Mouse (Mus musculus) heart, embryonic 10.5 days (tissue): ENCODE data around the gene Bpgm. TPM values are rescaled to one million over a fixed set of nuclear protein-coding genes. Genes with fewer than 3 reads are reported as not detected.

Experiments used
- DNase-seq: peaks from one replicate; pipeline ENCODE4 v3.0.0-alpha.2; 2017; ENCODE audit warnings: low spot score
- H3K27ac ChIP-seq: fragments of 300-500 bp; sonication (generic); 2 replicates; pipeline ENCODE4 v1.5.1; 2016; ENCODE audit warnings: mild to moderate bottlenecking
- H3K27me3 ChIP-seq: fragments of 300-500 bp; sonication (generic); 2 replicates; pipeline ENCODE4 v1.6.1; 2016; ENCODE audit warnings: mild to moderate bottlenecking; ENCODE audit not compliant: poor library complexity, insufficient read depth, severe bottlenecking
- H3K36me3 ChIP-seq: fragments of 300-500 bp; sonication (generic); 2 replicates; pipeline ENCODE4 v1.6.1; 2016; ENCODE audit warnings: mild to moderate bottlenecking, moderate library complexity
- H3K4me1 ChIP-seq: fragments of 300-500 bp; sonication (generic); 2 replicates; pipeline ENCODE4 v1.6.1; 2016; ENCODE audit warnings: mild to moderate bottlenecking
- H3K4me3 ChIP-seq: fragments of 300-500 bp; sonication (generic); 2 replicates; pipeline ENCODE4 v1.5.1; 2016; ENCODE audit warnings: mild to moderate bottlenecking, moderate library complexity
- H3K9me3 ChIP-seq: fragments of 300-500 bp; sonication (generic); 2 replicates; pipeline ENCODE4 v1.6.1; 2016; ENCODE audit warnings: mild to moderate bottlenecking, moderate library complexity
- WGBS: fragments of 180-500 bp; shearing (Covaris S2); methylation state at CpG from one replicate; pipeline ENCODE4 v1.1.7; 2016; 5-methylcytosine and 5-hydroxymethylcytosine counted together
- polyA plus RNA-seq: library from polyadenylated mRNA; unstranded; fragments of >200 nt; fragmentation: Nextera tagmentation; extraction: Ambion mirVana; gene quantifications from 2 replicates; pipeline ENCODE4 v1.2.1, GENCODE M21; 2016

The Bpgm gene
- polyA plus RNA-seq, 1 experiment from 2014 or later, result 54.3 TPM

GRCm38 (mm10) chr6:34474031-34474430 lies 2.0 kb upstream of the Bpgm start:
- WGBS, result 49% methylated on average over 3 of the region's 3 CpGs
- Histone ChIP-seq H3K4me1 (peaks cover 16% of the 10 kb centered on the region), H3K36me3 (no peaks in the 10 kb centered on the region), H3K27ac (no peak overlapping the region), H3K9me3 (no peaks in the 10 kb centered on the region), H3K4me3 (no peak overlapping the region), H3K27me3 (no peaks in the 10 kb centered on the region)
- DNase-seq, result no peak

DNA sequence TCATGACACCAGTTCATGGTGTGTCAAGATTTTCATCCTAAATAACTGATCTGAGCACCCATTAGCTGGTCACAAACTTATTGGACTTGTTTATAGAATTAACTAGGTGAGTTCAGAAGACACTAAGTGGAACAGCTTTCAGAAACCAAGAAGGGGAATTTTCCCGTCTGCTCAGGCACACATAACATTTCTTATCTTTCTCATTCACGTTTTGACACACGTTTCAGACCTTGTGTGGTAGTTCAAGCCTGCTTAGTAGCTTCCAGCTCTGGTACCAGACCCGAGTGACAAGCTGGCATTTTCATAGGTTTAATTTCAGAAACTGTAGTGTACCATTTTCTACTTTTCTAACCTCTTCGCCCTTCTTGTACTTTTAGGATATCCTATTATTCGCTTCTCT lies 616 bp upstream of the Bpgm start:
- Histone ChIP-seq H3K4me3 (peak overlapping the region; percentile 72), H3K9me3 (no peaks in the 10 kb centered on the region), H3K27ac (peak overlapping the region; percentile 88), H3K36me3 (no peaks in the 10 kb centered on the region), H3K4me1 (peaks cover 17% of the 10 kb centered on the region), H3K27me3 (no peaks in the 10 kb centered on the region)
- 18% methylated on average over 6 of the region's 6 CpGs for WGBS
- DNase-seq, result no peak

GRCm38 (mm10) chr6:34478036-34478435 lies 2.0 kb downstream of the Bpgm start:
- Histone ChIP-seq H3K4me1 (peaks cover 26% of the 10 kb centered on the region), H3K27ac (peak overlapping the region; percentile 22; the same call in 1 of the 2 replicates), H3K36me3 (no peaks in the 10 kb centered on the region), H3K4me3 (peak overlapping the region; percentile 12; the same call in 1 of the 2 replicates), H3K27me3 (no peaks in the 10 kb centered on the region), H3K9me3 (no peaks in the 10 kb centered on the region)
- 91% methylated on average over 7 of the region's 7 CpGs for WGBS
- DNase-seq, result no peak

- Histone ChIP-seq H3K27me3 (no peaks in the 10 kb centered on the region), H3K9me3 (no peaks in the 10 kb centered on the region), H3K4me3 (peak overlapping the region; percentile 24), H3K4me1 (peaks cover 26% of the 10 kb centered on the region), H3K36me3 (no peaks in the 10 kb centered on the region), H3K27ac (peak overlapping the region; percentile 62; the same call in 1 of the 2 replicates)
- DNase-seq, result no peak
- 53% methylated on average over 6 of the region's 6 CpGs for WGBS
Measured at GRCm38 (mm10) chr6:34478677-34479360, 2.8 kb downstream of the Bpgm start.

DNA sequence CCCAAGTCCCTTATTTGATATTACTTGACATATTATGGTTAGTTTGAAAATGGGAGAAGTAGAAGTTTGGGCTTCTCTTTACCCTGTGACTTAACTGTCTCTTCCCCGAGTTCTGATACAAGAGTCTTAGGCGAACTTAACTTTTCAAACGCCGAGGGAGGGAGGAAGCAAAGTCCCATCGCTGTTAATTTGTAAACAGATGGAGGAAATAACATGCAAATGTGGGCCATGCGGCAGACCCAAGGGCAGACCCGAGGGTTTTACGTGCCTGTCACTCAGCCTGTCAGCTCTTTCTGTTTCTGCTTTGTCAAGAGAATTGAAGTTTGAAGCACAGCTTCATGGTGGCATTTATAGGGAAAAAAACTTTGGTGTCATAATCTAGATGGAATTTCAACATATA lies 3.5 kb downstream of the Bpgm start:
- no peaks in the 10 kb centered on the region for H3K9me3 ChIP-seq
- H3K36me3 ChIP-seq, result no peaks in the 10 kb centered on the region
- H3K4me1 ChIP-seq, result peaks cover 26% of the 10 kb centered on the region
- no peaks in the 10 kb centered on the region for H3K27me3 ChIP-seq
- DNase-seq, result no peak
- 0 out of 2 replicates have a peak overlapping the region, but pooled peaks have one; percentile 62 for H3K27ac ChIP-seq
- H3K4me3 ChIP-seq, result peak overlapping the region; percentile 24; the same call in 1 of the 2 replicates
- WGBS, result 34% methylated on average over 8 of the region's 8 CpGs

GRCm38 (mm10) chr6:34480749-34481148 lies 4.7 kb downstream of the Bpgm start:
- H3K4me1 ChIP-seq, result peaks cover 24% of the 10 kb centered on the region
- no peaks in the 10 kb centered on the region for H3K27me3 ChIP-seq
- peak; percentile 59 for DNase-seq
- H3K9me3 ChIP-seq, result no peaks in the 10 kb centered on the region
- 42% methylated on average over 4 of the region's 4 CpGs for WGBS
- no peaks in the 10 kb centered on the region for H3K36me3 ChIP-seq
- no peak overlapping the region for H3K27ac ChIP-seq
- H3K4me3 ChIP-seq, result no peak overlapping the region

GRCm38 (mm10) chr6:34481349-34481748 lies 5.3 kb downstream of the Bpgm start:
- WGBS, result 70% methylated on average over 6 of the region's 6 CpGs
- H3K27ac ChIP-seq, result peak overlapping the region; percentile 7; the same call in 1 of the 2 replicates
- H3K4me1 ChIP-seq, result peaks cover 30% of the 10 kb centered on the region
- no peaks in the 10 kb centered on the region for H3K36me3 ChIP-seq
- DNase-seq, result peak; percentile 53
- H3K27me3 ChIP-seq, result no peaks in the 10 kb centered on the region
- no peak overlapping the region for H3K4me3 ChIP-seq
- H3K9me3 ChIP-seq, result no peaks in the 10 kb centered on the region

DNA sequence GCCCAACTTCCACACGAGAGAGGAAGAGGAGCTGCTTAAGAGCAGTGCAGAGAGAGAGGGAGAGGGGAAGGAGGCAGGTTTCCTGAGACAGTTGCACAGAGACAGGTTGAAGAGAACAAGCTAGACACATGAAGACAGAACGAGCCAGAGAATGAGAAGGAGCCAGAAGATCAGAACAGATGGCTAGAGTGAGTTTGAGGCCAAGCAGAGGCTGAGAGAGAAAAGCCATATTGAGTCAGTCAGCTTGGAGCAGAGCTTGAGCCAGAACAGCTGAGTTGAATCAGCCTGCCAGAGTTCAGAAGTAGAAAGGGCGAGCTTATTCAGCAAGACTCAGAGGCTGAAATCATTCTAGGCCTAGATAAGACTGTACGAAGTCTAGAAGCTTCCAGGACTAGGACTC lies 6.8 kb downstream of the Bpgm start:
- H3K4me1 ChIP-seq, result peaks cover 27% of the 10 kb centered on the region
- no peaks in the 10 kb centered on the region for H3K27me3 ChIP-seq
- no peak overlapping the region for H3K4me3 ChIP-seq
- 73% methylated on average over 4 of the region's 4 CpGs for WGBS
- DNase-seq, result peak; percentile 54
- H3K36me3 ChIP-seq, result peaks cover 7% of the 10 kb centered on the region
- no peaks in the 10 kb centered on the region for H3K9me3 ChIP-seq
- no peak overlapping the region for H3K27ac ChIP-seq

DNA sequence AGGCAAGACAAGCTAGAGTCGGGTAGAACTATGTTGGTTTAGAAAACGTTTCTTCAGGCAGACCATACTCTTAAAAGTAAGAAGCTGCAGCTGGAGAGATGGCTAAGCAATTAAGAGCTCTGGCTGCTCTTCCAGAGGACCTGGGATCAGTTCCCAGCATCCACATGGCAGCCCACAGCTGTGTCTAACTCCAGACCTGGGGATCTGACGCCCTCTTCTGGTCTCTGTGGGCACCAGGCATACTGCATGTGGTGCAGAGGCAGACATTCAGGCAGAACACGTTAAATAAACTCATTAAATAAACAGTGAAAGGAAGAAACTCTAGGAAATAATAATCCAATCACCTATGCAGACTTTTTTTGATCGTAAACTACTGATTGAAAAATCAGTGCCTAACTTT lies 7.4 kb downstream of the Bpgm start:
- Histone ChIP-seq H3K4me1 (peaks cover 27% of the 10 kb centered on the region), H3K27ac (no peak overlapping the region), H3K9me3 (no peaks in the 10 kb centered on the region), H3K27me3 (no peaks in the 10 kb centered on the region), H3K4me3 (no peak overlapping the region), H3K36me3 (peaks cover 10% of the 10 kb centered on the region)
- peak; percentile 46 for DNase-seq
- WGBS, result 86% methylated on average over 5 of the region's 5 CpGs

DNA sequence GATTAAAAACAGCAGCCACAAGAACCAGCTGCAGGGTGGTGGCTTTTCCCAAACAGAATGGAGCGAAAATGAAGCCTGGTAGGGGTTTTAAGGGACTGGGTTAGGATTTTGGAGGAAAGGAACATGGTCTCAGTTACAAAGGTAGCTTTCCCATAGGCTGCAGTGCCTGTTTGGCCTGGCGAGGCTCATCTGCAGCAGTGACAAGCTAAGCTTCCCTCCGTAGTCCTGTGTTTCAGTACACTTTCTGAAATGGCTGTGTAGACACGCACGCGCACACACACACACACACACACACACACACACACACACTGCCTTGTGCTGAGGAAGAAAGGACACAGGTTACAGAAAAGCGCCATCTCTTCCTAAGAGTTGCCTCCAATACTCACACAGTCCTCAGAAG lies 7.8 kb downstream of the Bpgm start:
- H3K36me3 ChIP-seq, result peaks cover 10% of the 10 kb centered on the region
- H3K27ac ChIP-seq, result no peak overlapping the region
- no peaks in the 10 kb centered on the region for H3K27me3 ChIP-seq
- H3K9me3 ChIP-seq, result no peaks in the 10 kb centered on the region
- no peak overlapping the region for H3K4me3 ChIP-seq
- WGBS, result 90% methylated on average over 7 of the region's 7 CpGs
- DNase-seq, result peak; percentile 66
- H3K4me1 ChIP-seq, result peaks cover 24% of the 10 kb centered on the region

- WGBS, result 51% methylated on average over 14 of the region's 14 CpGs
- no peaks in the 10 kb centered on the region for H3K27me3 ChIP-seq
- H3K36me3 ChIP-seq, result peaks cover 10% of the 10 kb centered on the region
- peaks cover 20% of the 10 kb centered on the region for H3K4me1 ChIP-seq
- no peak overlapping the region for H3K4me3 ChIP-seq
- H3K9me3 ChIP-seq, result no peaks in the 10 kb centered on the region
- H3K27ac ChIP-seq, result peak overlapping the region; percentile 42; the same call in 1 of the 2 replicates
- DNase-seq, result peak; percentile 87
Measured at GRCm38 (mm10) chr6:34486071-34486626, 10.1 kb downstream of the Bpgm start.

- no peaks in the 10 kb centered on the region for H3K36me3 ChIP-seq
- H3K27me3 ChIP-seq, result no peaks in the 10 kb centered on the region
- H3K27ac ChIP-seq, result no peak overlapping the region
- peaks cover 11% of the 10 kb centered on the region; the same call in 1 of the 2 replicates for H3K4me1 ChIP-seq
- 90% methylated on average over 21 of the region's 21 CpGs for WGBS
- no peaks in the 10 kb centered on the region for H3K9me3 ChIP-seq
- DNase-seq, result no peak
- H3K4me3 ChIP-seq, result no peak overlapping the region
Measured at GRCm38 (mm10) chr6:34493327-34494095, 17.5 kb downstream of the Bpgm start.

GRCm38 (mm10) chr6:34495140-34495551 lies 19.1 kb downstream of the Bpgm start:
- Histone ChIP-seq H3K9me3 (no peaks in the 10 kb centered on the region), H3K27ac (0 out of 2 replicates have a peak overlapping the region, but pooled peaks have one; percentile 29), H3K27me3 (no peaks in the 10 kb centered on the region), H3K4me3 (no peak overlapping the region), H3K4me1 (peaks cover 11% of the 10 kb centered on the region; the same call in 1 of the 2 replicates), H3K36me3 (no peaks in the 10 kb centered on the region)
- no peak for DNase-seq
- WGBS, result 61% methylated on average over 7 of the region's 7 CpGs
